Mouse (Mus musculus): ENCODE data around the gene Pik3ip1.

Gene Pik3ip1

DNA sequence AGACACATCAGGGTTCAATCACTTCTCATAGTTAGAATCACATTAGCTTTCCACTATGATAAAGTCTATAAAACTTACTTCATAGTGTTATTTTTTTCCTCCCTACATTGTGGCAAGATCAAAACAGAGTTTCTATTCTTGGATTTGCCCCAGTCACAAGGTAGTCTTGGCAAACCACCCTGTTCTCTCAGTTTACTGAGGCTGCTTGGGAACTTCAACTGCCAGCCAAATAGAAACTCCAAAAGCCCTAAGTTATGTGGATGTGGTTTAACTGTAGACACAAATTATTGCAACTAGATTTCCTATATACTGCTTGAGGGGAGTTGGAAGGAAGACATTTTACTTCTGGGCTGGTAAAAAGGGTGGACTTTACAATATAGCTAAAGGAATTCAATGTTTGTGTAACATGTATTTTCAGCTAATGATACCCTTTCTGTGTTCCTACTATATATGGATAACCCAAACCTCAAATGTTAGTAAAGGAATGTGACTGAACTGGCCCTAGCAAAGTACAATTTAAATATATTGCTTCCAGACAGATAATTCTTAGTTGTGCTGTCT, at the start of gene Pik3ip1:
TSS of gene Pik3ip1 (plus strand) at position 511 of the 561 bp plus-strand sequence.
- peak; percentile 90 for DNase-seq (ENCODE audit: low read depth)

DNA sequence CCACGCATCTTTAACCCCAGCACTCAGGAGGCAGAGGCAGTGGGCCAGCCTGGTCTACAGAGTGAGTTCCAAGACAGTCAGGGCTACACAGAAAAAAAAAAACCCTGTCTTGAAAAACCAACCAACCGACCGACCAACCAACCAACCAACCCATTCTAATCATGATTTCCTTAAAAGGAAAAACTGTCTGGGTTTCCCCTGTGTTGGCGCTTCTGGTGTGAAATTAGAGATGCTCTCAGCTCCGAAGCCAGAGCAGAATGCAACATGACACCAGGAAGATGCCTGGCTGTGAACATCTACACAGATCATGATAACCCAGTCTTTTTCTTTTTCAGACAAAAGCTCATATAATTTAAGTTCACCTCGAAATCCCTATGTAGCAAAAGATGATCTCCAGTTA, 47.3 kb upstream of the Pik3ip1 start:
- no peak for DNase-seq (ENCODE audit: low read depth)

DNA sequence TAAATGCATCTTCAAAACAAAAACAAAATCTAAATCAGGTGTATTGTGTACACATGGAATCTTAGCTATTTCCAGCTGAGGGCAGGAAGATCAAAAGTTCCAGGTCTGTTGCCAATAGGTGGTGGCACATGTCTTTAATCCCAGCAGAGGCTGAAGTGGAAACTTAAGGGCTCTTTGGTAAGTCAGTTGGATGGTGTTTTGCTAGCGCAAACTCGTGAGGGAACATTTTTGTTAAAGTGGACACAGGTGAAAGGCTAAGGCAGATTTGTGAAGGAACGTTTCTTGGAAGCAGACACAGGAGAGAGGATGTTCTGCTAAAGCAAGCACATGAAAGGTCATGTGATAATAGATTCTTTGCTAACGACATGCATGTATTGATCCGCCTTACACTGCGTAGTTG, 46.6 kb upstream of the Pik3ip1 start:
- DNase-seq (ENCODE audit: low read depth), result no peak

DNA sequence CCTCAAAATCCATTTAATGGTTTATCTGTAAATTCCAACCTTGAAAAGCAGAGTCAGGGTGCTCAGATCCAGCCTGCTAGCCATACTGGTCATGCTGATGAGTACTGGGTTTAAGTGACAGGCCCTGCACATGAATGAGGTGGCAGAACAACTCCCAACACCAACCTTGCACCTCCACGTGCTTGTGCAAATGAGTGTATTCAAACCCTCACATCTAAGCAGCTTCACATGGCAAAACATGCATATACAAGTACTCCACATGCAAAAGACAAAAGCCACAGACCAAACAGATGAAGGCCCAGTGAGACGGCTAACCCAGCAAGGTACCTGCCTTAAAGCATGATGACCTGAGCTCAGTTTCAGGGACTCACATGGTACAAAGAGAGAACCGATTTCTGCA, 44.3 kb upstream of the Pik3ip1 start:
- DNase-seq (ENCODE audit: low read depth), result no peak

DNA sequence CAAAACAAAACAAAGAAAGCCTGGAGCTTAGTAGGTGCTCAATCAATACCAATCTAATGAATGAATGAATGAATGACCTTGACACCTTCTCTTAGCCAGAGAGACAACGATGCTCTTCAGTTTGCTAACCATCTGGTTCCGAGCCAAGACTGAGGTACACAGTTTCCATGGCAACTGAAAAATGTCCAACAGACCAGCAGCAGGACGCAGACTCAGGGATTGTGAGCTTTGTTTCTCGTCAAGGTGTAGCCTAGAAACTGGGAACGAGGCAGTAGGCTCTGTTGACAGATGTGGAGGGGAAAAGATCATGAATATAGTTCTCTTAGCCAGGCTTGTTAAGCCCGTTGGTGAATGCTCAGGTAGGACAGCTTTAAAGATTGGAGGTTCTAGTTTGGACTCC, 43.1 kb upstream of the Pik3ip1 start:
- no peak for DNase-seq (ENCODE audit: low read depth)

DNA sequence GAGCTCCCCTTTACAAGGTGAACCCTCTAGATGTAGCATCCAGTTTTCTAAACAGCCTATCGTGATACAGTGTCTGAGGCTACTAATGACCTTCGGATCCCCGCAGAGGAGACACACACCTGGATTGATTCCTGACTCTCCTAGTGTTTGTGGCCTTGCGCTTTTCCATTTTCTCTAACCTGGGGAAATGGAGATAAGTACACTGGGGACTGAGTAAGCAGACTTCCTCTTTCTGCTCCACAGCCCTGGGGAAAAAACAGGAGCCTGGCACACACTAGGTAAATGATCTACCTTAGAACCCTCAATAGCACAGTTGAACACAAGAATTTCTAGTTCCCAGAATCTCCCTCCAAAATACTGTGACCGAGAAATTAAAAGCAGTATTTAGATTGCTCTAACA, 42.3 kb upstream of the Pik3ip1 start:
- DNase-seq (ENCODE audit: low read depth), result no peak

DNA sequence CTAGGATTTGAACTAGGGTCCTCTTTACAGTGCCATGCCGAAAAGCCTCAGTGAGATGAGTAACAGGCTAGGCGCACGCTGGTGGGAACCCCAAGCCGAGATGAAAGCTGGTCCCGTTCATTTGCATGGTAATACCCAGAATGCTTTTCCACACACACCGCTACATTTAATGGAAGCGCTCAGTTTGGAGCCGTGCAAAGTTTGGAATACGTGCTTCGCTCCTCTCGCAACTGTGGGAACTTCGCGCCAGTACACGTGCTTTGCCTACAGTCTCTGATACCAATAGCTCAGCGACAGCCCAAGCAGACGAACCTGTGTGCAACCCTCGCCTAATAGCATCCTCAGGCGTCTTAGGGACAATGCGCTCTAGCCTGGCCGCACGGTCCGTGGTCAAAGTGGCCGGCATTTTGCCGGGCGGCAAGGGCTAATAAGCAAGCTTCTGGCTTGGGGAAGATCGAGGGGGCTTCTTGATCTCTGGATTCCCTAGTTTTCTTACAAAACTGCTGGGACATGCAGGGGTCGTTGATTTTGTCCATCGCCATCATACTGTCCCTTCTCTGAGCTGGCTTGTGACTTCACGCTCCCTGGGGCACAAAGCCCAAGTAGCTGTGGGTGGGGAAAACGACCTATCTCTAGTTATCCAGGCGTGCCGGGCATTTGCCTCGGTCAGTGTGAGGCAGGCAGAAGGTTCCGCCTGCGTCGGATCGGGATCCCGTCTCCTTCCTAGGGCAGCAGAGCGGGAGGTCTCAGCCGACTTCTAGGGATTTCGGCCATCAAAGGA, 41.5 kb upstream of the Pik3ip1 start, which contains the start of gene Patz1:
TSS of gene Patz1 (plus strand) at position 354 of the 781 bp plus-strand sequence.
- DNase-seq (ENCODE audit: low read depth), result no peak

DNA sequence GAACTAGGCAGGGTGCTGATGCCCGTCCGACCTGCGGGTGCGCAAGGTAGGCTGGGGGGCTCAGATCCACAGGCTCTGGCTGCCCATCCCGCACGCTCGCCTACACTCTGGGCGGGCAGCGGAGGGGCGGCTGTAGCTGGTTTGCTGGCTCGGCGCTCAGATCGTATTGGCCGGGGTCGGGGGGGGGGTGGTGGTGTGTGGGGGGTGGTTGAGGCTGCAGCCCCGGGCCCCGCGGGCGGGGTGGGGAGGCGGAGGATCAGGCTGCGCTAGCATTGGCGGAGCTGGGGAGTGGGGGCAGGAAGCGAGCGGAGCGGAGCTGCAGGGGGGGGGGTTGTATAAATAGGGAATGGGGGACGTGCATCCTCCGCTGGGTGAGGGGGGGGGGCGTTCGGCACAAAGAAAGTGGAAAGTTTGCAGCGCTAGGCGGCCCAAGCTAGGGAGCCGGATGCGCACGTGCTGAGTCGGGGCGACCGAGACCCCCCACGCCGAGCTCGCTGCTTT, 40.8 kb upstream of the Pik3ip1 start:
- DNase-seq (ENCODE audit: low read depth), result no peak

DNA sequence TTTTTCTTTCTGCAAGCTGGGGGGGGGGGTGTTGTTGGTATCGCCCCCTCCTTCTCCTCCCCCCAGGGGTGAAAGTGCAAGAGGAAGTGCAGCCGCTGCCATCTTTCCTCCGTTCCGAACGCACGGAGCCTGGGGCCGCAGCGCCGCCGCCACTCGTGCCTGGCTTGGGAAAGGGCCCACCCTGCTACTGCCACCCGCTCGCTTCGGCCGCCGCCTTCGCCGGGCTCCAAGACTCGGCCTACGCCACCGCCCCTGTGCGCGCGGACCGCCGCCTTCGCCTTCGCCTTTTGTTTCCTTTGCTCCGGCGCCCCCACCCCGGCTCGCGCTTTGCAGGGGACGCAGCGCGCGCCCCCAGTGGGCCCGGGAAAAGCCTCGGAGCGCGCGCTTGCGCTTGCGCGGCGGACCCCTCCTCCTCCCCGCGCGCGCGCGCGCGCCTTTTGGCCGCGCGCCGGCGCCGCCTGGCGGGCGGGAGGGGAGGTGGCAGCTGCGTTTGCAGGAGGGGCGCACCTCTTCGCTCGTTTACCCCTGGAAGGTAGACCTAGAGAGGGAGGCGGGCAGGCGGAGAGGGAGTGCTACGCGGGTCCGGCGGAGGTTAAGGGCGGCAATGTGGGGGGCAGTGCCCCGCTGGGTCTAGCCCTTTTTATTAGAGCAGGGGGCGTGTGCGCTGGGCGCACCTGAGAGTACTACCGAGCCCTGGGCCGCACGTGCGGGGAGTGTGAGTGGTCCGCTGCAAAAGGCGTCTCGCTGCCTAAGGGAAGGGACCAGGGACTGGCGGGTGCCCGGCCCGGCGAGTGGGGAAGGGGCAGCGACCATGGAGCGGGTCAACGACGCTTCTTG, 40.2 kb upstream of the Pik3ip1 start:
- DNase-seq (ENCODE audit: low read depth), result no peak

DNA sequence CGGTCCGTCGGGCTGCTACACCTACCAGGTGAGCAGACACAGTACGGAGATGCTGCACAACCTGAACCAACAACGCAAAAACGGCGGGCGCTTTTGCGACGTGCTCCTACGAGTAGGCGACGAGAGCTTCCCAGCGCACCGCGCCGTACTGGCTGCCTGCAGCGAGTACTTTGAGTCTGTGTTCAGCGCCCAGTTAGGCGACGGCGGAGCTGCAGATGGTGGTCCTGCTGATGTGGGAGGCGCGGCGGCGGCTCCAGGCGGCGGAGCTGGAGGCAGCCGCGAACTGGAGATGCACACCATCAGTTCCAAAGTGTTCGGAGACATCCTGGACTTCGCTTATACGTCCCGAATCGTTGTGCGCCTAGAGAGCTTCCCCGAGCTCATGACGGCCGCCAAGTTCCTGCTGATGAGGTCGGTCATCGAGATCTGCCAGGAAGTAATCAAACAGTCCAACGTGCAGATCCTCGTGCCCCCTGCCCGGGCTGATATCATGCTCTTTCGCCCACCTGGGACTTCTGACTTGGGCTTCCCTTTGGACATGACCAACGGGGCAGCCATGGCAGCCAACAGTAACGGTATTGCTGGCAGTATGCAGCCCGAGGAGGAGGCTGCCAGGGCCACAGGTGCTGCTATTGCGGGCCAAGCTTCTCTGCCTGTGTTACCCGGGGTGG, 39.4 kb upstream of the Pik3ip1 start:
- no peak for DNase-seq (ENCODE audit: low read depth)

DNA sequence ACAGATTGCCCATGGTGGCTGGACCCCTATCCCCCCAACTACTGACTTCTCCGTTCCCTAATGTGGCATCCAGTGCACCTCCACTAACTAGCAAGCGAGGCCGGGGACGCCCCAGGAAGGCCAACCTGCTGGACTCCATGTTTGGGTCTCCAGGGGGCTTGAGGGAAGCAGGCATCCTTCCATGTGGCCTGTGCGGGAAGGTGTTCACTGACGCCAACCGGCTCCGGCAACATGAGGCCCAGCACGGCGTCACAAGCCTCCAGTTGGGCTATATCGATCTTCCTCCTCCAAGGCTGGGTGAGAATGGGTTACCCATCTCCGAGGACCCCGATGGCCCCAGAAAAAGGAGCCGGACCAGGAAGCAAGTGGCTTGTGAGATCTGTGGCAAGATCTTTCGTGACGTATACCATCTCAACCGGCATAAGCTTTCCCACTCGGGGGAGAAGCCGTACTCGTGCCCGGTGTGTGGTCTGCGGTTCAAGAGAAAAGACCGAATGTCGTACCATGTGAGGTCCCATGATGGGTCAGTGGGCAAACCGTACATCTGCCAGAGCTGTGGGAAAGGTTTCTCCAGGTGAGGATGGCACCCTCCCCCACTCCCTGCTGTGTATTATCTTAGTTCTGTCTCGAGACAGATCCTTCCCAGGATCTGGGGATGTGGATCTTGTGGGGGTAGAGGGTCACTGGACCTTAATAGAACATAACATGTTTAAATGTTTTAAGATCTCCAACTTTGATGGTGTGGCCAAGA, 38.7 kb upstream of the Pik3ip1 start:
- DNase-seq (ENCODE audit: low read depth), result no peak

DNA sequence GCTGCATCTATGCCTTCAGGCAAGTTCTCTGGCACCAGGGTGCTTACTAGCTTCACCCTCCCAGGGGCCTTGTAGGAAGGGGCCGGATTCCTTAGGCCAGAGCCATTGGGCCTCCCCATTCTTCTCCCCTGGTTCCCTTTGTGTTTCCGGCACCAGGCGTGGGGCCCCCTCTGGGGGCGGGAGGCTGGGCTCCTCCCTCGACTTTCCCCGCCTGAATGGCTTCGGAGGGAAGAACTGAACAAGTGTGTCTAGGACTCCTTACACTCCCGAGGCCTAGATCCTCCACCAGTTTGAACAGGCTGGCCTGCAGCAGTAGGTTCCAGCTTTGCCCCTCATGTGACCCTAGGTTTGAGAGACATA, 38.2 kb upstream of the Pik3ip1 start:
- no peak for DNase-seq (ENCODE audit: low read depth)

DNA sequence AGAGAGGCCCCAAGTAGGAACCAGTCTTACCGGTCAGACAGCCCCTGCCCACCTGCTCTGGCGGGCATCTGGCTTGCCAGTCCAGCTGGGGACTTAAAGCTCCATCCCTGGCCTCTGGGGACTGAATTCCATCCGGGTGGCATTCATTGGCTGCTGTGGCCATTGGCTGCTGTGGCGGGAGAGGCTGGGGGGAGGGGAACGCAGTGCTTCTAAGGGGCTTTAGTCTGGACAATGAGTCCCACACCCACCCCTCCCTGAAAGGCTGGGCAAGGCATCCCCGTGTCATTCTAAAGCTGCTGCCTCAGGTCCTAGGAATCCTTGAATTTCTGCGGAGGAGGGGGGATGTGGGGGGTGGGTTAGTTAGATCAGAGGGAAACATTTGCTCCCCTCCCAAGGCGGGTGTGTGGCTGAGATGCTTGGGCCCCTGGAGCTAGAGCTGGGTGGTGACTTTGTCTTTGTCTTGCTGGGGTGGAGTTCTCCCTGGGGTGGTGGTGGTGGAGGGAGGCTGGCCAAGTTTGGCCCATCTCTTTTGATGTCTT, 37.4 kb upstream of the Pik3ip1 start:
- DNase-seq (ENCODE audit: low read depth), result no peak

DNA sequence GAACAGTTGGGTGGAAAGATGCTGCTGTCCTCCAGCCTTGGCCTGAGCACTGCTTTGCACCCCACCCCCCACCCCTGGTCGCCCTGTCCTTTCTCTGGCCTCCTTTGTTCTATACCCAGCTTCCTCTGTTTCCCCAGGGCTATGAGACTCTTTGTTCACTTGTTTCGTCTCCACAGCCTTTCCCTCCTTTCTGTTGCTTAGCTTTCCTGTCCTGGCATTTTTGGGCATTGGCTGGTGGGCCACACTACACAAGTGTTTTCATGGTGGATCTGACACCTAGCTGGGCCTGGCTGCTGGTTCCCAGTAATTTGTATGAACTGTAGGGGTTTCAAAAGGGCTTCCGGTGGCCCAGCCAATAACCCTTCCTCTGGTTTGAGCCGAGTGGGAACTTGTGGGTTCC, 36.8 kb upstream of the Pik3ip1 start:
- no peak for DNase-seq (ENCODE audit: low read depth)

DNA sequence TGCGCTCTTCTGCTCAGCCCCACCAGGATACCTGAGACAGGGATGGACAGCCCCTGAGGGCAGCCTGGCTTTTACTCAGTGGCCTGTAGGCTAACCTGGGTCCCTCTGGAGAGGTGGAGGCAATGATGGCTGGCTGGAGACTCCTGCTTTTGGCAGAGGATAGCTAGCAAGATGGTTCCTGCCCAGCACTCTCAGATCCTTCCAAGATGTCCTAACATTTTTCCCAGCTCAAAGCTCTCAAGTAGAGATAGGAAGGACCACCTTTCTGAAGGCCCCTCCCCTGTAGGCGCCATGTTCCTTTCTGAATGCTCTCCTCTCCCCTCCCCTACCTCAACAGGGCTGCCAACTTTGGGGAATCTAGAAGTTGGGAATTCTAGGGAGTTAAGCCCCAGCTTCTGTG, 35.6 kb upstream of the Pik3ip1 start:
- DNase-seq (ENCODE audit: low read depth), result no peak

DNA sequence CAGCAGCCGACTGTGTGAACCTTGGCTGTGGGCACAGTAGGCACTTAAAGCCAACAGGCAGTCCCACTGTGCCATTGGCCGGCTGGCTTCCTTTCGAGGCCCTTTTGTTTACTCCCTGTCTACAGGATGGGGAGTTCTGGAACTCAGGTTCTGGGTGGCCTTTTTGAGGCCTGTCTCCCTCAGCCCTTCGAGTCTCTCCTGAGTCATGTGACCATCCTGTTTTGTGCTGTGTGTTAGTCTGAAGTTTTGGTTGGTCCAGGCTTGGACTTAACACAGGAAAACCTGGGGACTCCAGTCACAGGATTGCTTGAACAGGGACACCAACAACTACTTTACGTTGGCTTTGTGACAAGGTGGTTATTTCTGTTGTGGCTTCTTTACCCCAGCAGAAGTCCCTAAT, 34.1 kb upstream of the Pik3ip1 start:
- no peak for DNase-seq (ENCODE audit: low read depth)

DNA sequence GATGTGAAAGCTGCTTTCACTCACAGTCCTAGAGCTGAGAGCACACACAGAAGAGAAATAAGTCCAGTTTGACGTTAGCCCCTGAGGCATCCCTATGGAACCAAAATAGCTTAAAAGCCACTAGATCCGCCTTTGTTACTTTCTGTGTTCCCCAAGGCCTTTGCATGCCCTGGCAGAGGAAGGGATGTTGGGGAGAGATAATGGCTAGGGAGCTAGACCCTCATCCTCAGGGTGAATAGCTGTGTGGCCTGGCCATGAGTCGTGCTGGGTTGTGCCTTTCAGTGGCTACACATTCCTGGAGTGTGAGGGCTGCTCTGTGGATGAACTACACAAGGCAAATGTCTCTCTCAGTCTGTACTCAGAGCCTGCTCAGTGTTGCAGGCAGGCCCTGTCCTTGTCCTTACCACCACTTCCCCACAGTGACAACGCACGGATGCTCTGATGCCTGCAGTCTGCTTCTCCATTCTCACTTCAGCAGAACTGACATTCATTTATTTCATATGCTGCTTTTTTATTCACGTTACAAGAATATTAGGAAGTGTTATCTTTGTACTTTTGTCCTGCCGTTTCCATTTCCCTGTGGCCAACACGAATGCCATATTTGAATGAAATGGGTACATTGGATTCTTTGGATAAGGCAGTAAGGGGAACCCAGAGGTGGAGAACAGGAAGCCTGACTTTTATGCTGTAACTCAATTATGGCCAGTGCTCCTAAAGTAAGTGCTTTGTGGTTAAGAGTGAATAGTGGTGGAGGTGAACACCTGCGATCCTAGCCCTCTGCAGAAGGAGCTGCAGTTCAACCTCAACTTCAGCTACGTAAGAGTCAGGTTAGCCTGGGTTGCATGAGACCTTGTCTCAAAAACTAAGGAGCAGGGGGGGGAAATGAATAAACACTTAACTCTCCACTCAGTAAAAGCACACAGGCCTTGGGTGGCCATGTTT, 32.1 kb upstream of the Pik3ip1 start:
- DNase-seq (ENCODE audit: low read depth), result no peak

DNA sequence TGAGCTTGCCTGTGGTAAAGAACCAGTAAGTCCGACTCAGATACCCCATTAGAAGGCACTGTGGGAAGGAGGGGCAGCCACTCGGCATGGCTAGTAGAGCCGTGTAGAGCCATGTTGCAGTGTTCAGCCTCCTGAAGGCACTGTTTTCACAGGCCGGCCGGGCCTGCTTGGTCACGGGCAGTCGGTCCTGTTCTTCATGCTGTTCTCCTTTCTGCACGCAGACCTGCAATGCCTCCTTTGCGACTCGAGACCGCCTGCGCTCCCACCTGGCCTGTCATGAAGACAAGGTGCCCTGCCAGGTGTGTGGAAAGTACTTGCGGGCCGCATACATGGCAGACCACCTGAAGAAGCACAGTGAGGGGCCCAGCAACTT, 31.4 kb upstream of the Pik3ip1 start:
- DNase-seq (ENCODE audit: low read depth), result no peak

DNA sequence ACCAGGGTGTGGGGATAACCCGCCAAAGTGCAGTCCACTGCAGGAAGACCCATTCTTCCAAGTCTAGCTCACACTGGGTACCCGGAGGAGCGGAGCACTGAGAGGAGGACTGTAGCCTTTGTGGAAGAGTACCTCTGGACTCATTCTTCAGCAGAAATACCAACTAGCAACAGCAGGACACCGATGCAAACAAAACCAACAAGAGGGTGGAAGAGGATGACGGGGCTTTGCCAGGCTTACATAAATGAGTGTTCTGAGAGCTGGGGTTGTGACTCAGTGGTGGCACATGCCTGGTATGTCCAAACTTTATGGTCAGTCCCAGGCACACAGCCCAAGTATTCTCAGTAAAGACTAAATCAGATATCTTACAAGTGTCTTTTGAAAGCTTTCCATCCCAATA, 29.1 kb upstream of the Pik3ip1 start:
- no peak for DNase-seq (ENCODE audit: low read depth)

DNA sequence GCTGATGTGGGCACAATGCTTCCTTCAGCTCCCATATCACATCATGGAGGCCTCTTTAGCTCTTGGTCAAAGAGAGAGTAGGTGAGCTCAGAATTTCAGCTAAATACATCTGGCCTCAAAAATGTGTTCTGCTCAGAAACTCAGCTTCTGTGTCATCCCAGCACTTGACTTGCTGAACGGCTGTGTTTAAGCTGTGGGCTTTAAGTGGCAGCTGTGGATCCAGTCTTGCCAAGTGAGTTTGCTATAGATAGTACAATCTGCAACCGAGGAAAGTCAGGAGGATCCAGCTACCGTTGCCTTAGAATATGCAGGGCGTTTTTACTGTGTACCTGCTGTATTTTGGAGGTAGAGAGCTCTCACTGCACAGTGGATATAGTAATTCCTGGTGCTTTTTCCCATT, 27.8 kb upstream of the Pik3ip1 start:
- no peak for DNase-seq (ENCODE audit: low read depth)
